Mouse (Mus musculus): Measurements from ENCODE around the gene Smok3a.
"Not testable (repeated sequence)": the region's sequence is repeated elsewhere in the genome, so short reads cannot be mapped to it uniquely, and the experiment has no call there.

Smok3a gene

DNA sequence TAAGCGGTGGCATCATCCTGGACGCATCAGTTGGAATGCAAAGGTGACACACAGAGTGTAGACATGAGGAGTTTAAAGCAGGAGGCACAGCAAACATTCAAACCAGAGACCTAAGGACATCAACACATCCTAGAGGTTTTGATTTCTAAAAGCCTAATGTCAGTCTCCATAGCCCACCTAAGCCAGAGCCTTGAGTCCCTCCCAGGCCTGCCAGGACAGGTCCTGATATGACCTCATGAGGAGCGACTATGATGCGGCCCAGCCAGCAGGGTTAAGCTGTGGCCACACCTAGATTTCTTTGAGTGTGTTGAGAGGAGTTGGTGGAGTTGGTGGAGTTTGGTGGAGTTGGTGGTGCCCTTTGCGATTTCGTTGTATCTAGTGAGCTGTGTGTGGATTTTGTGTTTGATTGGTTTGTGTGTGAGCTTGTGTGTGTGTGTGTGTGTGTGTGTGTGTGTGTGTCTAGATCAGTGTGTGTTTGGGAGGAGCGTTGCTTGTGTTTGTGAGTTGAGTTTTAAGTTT, at the start of gene Smok3a, which contains the start of gene Smok3b:
Gene Smok3a (plus strand): TSS at position 301 of the 519 bp plus-strand sequence.
Gene Smok3b (plus strand): TSS at position 469 of the 519 bp plus-strand sequence.
- DNase-seq: not testable (repeated sequence)

DNA sequence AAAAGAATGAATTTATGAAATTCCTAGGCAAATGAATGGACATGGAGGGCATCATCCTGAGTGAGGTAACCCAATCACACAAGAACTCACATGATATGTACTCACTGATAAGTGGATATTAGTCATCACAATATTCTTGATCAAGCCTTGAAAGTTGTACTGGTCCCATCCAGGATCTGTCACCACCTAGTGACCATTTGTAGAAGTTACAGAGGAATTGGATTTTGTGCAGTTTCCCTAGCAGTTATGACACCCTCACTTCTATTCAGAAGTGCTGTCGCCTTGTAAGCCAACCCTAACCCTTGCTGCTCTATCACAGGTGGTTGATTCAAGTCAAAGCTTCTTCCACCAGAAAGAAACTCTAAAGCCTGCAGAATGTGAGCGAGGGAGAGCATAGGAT, 47.9 kb upstream of the Smok3a start:
- DNase-seq: no peak

DNA sequence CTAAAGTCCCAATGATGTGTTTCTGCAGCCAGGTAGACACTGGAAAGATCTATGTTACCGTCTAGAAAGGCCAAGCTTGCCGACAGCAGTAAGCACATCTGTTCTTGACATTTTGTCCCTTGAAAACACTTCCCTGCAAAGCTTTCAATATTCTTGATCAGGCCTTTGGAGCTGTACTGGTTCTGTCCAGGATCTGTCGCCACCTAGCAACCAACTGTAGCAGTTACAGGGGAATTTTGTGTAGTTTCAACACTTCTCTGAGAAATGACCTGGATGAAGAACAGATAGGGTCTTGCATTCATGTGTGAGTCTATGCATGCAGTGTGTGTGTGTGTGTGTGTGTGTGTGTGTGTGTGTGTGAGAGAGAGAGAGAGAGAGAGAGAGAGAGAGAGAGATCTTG, 47.3 kb upstream of the Smok3a start:
- no peak for DNase-seq

DNA sequence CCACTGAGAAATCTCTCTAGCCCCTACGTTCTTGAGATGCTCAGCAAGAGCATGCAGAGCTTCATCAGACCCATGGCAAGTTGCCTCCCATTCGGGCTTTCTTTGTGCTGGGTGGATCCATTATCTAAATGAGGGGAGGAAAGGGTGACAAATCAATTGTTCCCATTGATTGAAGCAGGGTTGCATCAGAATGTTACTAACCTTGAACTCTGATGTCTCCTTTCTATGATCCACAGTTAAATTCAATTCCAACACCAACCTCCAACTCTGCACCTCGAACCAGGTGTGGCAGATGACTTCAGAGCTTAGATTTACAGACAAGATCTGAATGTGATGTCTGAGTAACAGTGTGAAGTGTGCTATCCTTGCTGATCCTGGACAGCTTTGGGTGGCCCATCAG, 46.3 kb upstream of the Smok3a start:
- DNase-seq: no peak

DNA sequence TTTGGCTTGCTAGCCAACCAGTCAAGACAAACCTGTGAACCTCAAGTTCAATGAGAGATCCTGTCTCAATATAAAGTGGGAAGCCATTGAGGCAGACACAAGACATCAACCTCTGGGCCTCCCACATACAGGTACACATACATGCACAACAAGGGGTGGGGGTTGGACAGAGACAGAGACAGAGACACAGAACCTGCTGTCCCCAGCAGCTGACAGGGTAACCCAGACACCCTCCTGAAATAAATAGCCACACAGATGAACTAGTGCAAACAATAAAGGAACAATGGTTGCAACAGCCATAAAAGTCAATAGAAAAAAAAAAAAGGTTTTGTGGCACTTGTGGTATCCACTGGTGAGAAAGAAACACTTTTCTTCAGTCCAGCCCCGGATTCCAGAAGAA, 45.6 kb upstream of the Smok3a start:
- DNase-seq: no peak

DNA sequence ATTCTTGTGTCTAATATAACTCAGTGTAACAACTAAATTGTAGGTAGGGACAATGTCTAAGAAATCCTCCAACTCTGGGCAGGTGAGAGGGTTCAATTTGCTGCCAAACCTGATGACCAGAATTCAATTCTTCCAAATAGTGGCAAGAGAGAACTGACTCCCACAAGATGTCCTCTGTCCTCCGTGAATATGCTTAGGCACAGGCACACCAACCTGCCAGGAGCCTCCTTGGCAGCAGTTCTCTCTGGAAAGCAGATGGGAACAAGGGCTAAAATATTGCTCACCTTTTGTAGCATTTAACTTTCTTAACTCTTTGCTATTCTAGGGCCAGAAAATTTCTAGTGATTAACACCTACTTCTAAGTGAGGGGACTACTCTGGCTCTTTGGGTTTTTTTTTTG, 43.8 kb upstream of the Smok3a start:
- DNase-seq: no peak

DNA sequence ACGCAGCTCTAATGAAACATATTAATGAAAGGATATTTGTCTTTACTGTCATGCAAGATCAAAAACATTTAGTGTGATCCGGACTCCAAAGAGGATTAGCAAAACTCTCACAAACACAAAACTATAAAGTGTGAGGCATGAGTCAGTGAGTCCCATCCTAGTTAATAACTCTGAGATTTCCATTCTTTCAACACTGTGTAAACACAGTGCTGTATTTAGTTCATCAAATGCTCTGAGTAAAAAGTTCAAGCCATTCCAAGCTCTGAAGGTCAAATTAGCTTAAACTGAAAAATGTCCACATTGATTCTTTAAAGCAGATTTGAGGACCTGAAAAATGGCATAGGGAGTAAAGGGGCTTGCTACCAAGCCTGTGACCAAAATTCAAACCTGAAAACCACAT, 42.0 kb upstream of the Smok3a start:
- no peak for DNase-seq

DNA sequence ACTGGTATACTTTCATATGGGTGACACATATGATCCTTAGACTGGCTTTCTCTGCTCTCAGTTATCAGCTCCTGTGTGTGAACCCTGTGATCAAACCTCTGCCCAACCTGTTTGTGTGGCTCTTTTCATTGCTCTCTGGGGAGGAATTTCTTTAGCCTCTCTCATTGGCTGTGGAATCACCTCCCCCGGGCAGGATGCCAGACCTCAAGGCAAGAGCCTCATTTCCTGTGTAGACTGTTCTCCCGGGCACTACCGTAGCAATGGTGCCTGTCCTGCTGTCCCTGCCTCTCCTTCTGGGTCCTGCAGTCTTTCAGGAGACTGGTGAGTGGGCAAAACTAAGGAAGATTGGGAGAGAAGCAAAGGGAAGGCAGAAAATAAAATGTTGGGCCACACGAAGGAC, 39.8 kb upstream of the Smok3a start, which contains the start of gene Azgp1:
Gene Azgp1 (plus strand): TSS at position 221 of the 400 bp plus-strand sequence.
- no peak for DNase-seq

DNA sequence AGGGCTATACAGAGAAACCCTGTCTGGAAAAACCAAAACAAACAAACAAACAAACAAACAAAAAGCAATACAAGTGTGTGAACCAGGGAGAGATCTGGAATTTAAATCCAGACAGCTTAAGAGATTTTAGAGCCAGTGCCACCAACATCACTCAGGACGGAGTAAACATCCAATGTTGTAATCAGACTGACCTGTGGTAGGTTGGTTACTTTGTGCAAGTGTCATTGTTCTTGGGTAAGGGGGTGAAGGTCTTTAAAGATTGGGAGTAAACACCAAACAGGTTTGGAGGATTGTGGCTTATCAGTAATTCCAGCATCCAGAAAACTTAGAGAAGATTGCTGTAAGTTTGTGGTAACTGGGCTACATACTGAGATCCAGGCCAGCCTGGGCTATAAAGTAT, 34.7 kb upstream of the Smok3a start:
- DNase-seq: no peak

DNA sequence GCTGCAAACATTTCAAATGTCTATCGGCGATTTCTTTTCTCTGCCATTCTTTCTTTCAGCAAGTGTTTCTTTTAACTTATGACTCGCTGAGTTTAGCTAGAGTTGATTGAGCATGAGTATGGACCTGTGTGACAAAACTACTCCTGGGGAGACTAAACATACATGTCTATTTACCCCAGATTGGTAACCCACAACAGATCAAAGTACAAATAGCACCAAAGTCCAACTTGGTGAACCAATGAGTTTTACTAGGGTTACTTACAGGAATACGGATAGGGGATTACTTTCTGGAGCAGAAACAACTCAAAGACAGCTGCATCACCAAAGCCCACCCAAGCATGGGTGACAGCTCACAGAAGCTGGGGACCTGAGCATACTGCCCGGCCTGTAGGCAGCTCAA, 11.6 kb upstream of the Smok3a start:
- DNase-seq: no peak

DNA sequence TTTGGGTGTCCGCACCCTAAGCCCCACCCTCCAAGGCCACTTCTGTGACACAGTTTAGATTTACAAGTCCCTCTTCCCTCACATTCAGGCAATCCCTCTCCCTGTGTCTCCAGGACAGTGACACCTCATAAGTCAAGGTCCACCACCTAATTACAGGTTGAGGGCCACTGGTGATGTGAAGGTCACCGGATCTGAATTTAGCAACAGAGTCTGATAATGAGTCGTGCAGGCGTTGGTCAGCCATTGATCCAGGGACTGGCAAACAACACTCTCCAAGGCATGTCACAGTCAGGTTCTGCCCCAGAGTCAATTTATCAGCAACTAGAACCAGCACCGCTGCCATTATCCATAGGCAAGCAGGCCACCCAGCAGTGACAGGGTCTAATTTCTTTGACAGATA, 8.7 kb upstream of the Smok3a start:
- DNase-seq: no peak

DNA sequence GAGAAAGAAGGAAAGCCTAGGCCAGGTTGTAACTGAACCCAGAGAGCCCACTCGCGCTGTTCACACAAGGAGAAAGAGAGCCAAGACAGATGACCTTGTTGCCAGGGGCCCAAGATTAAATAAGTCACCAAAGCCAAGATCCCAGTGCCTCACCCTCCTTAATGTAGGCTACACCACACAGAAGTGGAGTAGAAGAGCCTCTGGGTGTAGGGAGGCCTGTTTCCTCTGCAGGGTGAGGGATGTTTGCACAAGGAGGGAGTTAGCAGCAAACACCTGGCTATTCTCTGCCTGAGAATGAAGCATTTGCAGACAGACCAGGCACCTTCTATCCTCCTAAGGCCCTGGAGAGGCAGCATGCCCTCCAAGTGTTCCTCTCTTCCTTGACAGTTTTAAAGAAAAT, 4.5 kb upstream of the Smok3a start:
- no peak for DNase-seq

DNA sequence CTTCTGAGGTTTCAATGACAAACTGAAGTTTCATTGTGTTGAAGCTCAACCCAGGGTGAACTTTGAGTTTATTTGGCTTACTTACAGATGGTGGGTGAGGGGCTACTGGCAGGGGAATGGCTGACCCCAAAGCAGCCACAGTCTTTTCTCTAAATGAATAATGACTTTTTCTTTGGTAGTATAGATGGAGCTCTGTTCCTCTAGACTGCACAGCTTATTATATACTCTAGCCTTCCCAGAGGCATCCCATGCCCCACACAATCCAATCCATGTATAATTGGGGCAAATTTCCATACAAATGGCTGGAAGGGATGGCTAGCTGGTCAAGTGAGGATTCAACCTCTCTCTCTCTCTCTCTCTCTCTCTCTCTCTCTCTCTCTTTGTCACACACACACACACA, 4.1 kb upstream of the Smok3a start:
- DNase-seq: no peak

DNA sequence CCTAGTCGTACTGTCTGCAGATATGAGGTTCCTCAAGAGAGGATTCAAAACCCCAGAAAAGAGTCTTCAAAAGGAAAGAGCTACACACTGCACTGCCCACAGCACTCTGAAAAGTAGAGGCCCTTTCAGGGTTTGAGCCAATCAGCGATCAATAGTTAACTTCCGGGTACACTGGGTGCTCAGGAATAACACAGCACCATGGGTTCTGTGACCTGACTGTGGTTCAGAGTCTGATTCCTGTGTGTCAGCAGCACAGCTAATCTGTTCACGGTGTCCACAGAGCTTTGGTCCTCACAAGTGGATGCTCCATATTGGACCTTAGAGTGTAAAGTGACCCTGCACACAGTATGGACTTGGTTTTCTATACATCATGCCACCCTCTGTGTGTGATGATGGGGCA, 1.5 kb upstream of the Smok3a start:
- not testable (repeated sequence) for DNase-seq

DNA sequence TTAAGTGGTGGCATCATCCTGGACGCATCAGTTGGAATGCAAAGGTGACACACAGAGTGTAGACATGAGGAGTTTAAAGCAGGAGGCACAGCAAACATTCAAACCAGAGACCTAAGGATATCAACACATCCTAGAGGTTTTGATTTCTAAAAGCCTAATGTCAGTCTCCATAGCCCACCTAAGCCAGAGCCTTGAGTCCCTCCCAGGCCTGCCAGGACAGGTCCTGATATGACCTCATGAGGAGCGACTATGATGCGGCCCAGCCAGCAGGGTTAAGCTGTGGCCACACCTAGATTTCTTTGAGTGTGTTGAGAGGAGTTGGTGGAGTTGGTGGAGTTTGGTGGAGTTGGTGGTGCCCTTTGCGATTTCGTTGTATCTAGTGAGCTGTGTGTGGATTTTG, 31.8 kb downstream of the Smok3a start, which contains the start of gene Smok3c:
Gene Smok3c (plus strand): TSS at position 301 of the 400 bp plus-strand sequence.
- not testable (repeated sequence) for DNase-seq

DNA sequence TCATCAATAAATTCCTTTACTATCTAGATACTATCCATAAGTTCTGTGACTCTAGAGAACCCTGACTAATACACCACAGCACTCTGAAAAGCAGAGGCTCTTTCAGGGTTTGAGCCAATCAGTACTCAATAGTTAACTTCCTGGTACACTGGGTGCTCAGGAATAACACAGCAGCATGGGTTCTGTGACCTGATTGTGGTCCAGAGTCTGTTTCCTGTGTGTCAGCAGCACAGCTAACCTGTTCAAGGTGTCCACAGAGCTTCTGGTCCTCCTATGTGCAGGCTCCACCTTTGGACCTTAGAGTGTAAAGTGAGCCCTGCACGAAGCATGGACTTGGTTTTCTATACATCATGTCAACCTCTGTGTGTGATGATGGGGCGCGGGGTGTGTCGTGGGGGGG, 52.7 kb downstream of the Smok3a start:
- DNase-seq: no peak

DNA sequence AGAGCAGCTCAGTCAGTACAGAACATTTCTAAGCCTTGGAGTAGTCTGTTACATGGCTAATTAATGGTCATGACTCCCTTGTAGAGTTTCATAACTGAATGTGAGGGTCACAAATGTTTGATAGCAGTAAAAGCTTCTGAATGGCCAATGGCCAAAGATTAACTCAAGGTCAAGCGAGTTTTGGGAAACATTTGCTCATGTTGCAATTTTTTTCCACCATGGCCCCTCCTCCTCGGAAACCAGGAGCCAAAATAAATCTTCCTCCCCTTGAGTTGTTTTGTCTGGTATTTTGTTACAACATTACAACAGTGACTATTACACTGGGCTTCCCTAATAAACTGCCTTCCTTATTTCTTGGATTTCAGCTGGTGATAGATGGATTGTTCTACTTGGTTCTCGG, 54.6 kb downstream of the Smok3a start:
- no peak for DNase-seq

DNA sequence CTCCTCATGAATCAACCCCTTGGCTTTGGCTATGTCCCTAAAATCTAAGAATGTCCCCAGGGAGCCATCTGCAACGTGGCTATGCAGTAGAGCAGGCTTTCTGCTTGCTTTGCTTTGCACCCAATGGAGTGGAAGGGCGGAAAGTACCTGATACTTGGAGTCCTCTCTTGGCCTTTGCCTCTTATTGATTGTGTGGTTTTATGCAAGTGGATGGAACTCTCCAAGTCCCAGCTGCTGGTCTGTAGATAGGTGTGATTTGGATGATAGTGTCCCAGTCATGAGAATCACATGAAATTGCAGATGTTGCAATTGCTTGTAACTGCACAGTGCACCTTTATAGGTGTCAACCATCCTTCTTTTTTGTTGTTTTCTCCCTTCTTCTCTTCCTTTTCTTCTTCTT, 55.1 kb downstream of the Smok3a start:
- no peak for DNase-seq

DNA sequence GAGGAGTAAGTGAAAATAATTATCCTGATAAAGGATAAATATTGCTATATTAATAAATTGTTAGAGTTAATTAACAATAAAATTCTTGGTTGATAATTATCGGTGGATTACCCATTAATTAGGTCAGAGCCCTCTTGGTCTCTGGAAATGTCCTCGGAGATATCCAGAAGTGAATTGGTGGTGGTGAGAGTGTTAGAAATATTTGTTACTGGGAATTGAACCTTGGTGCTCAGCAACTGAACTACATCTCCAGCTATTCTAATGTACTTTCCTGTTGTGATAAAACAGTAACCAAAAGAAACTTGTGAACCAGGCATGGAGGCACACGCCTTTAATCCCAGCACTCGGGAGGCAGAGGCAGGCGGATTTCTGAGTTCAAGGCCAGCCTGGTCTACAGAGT, 59.4 kb downstream of the Smok3a start:
- DNase-seq: no peak

DNA sequence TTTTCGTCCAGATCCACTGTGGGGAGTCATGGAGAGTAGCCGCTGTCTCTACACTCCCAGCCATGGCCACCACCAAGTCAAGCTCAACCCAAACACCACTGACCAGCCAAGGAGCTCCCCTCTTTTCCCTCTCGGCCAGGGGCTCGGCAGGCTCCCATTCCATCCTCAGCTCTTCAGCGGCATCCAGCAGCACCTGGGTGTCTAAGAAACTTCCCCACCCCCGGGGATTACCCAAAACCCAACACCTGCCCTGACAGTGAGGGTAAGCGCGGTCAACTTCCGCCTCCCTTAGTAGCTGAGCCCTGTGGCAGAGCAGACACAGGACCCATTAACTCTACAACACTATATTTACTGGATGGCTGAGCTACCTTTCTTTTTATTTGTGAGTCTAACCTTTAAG, 60.4 kb downstream of the Smok3a start:
- DNase-seq: no peak

DNA sequence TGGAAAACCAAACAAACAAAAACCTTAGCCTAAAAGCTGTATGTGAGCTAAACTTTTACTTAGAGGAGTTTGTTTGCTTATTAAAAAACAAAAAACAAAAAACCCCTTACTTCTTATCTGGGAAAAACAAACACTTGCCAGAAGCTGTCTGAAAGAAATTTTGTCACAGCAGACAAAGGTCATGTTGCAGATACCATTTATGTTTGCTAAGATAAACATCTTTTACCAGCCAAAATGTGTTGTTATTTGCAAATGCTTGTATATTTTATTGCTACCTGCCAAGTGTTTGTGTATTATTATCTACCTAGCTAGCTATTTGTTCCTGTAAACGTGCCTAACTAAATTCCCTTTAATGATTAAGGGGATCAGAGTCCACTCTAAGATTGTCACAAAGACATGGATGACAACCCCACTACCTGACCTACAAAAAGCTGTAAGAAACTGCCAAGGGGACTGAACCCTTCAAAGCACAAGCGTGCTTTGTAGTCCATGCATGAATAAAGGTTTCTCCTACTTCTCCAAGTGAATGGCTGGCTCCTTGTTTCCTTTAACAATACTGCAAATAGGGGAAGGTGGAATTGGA, 62.3 kb downstream of the Smok3a start:
- no peak for DNase-seq

DNA sequence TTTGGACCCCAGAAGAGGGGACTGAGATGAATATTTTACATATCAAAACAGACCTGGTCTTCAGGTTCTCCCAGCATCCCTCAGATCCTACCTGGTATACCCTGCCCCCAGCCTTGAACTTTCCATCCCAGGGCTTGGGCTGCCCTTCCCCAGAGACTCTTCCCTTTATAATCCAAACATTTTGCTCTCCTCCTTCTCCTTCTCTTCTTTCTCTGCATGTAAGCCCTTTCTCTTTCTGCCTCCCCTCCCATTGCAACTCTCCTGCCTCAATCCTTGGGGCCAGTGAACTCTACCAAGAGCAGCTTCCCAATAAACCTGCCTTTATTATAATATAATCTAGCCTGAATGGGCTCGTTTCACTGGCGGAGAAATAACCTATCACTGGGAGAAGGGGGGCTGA, 62.9 kb downstream of the Smok3a start:
- DNase-seq: no peak

Measured in cerebellum, adult 9-11 months (tissue).